Mouse (Mus musculus) testis, adult 2 months (tissue): Measurements from ENCODE around the gene Entpd7. TPM values are rescaled to one million over a fixed set of nuclear protein-coding genes. Genes with fewer than 3 reads are reported as not detected.

Source experiments
- H3K27ac ChIP-seq: fragments of 200-500 bp; 2 replicates; pipeline ENCODE4 v1.5.1; 2012; ENCODE audit warnings: low read depth, low read length; ENCODE audit not compliant: control insufficient read depth, insufficient read depth
- H3K27me3 ChIP-seq: fragments of 200-500 bp; 2 replicates; pipeline ENCODE4 v1.6.1; 2012; ENCODE audit warnings: mild to moderate bottlenecking, low read length, moderate library complexity; ENCODE audit not compliant: control insufficient read depth, insufficient read depth
- H3K36me3 ChIP-seq: fragments of 200-500 bp; 2 replicates; pipeline ENCODE4 v1.6.1; 2012; ENCODE audit warnings: mild to moderate bottlenecking, low read length; ENCODE audit not compliant: control insufficient read depth, insufficient read depth
- H3K4me1 ChIP-seq: fragments of 200-500 bp; 2 replicates; pipeline ENCODE4 v1.6.1; 2012; ENCODE audit warnings: low read length; ENCODE audit not compliant: control insufficient read depth, insufficient read depth
- H3K4me3 ChIP-seq: fragments of 200-500 bp; 2 replicates; pipeline ENCODE4 v1.5.1; 2012; ENCODE audit warnings: low read depth, mild to moderate bottlenecking, low read length, moderate library complexity, mixed read lengths; ENCODE audit not compliant: control insufficient read depth
- CTCF ChIP-seq: fragments of 200-500 bp; IDR thresholded peaks from 2 replicates; pipeline ENCODE4 v1.5.1; 2012; ENCODE audit warnings: low read depth, mild to moderate bottlenecking, inconsistent platforms, low read length, moderate library complexity; ENCODE audit not compliant: control insufficient read depth, insufficient read depth, insufficient replicate concordance
- POLR2A ChIP-seq: fragments of 200-500 bp; IDR thresholded peaks from 2 replicates; pipeline ENCODE4 v1.6.1; 2012; ENCODE audit warnings: low read depth, mild to moderate bottlenecking, inconsistent platforms, low read length, moderate library complexity; ENCODE audit not compliant: control insufficient read depth
- polyA plus RNA-seq: library from polyadenylated mRNA; depleted of rRNA; stranded (reverse); fragments of >200 nt; gene quantifications from 2 replicates; pipeline ENCODE4 v1.2.3, GENCODE M21; 2012; rRNA removed

Entpd7 gene
- polyA plus RNA-seq, 1 experiment, result 1.5 TPM

DNA sequence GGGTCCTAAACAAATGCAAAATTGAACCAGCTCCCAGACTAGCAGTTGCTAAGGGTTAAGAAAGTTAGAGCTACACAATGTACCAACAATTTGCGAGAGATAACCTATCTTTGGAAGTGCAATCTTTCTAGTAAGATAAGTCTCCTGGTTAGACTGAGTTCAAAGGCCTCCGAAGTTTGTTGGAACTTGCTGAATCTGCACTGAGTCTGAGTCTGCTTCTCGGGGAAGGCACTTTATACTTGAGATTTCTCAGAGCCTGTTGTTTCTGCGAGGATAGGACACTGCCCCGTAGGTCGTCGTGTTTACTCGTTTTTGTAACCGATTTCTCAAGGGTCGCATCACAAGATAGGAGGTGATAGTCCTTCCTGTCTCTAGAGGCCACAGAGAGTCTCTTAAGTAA is 86.0 kb downstream of the Entpd7 start:
- H3K36me3 ChIP-seq, result no peaks in the 10 kb centered on the region
- H3K27me3 ChIP-seq, result no peaks in the 10 kb centered on the region
- no peak overlapping the region for H3K27ac ChIP-seq
- no peak for TF ChIP-seq CTCF
- no peak for TF ChIP-seq POLR2A
- H3K4me3 ChIP-seq, result no peak overlapping the region
- no peaks in the 10 kb centered on the region for H3K4me1 ChIP-seq

- Histone ChIP-seq H3K27me3 (no peaks in the 10 kb centered on the region), H3K4me1 (no peaks in the 10 kb centered on the region), H3K36me3 (no peaks in the 10 kb centered on the region), H3K27ac (no peak overlapping the region), H3K4me3 (no peak overlapping the region)
- TF ChIP-seq POLR2A (no peak), CTCF (no peak)
Measured at GRCm38 (mm10) chr19:43776561-43776960, 87.1 kb downstream of the Entpd7 start.

DNA sequence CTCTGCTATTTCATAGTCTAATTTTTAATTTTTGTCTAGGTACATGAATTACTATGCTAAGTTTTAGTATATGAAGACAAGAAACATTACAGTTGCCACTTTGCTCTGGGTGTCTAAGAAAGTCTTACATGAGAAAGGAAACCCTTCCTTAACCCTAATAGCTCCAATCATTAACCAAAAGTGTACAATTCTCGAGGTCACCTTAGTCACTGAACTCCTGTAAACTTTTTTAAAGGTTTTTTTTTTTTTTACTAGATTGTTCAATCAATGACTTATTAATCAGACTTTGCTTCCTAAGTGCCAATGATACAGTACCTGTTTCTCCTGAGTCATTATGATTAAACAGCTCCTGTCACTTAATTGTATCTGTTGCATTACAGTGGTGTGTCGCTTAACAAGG is 87.8 kb downstream of the Entpd7 start:
- no peaks in the 10 kb centered on the region for H3K36me3 ChIP-seq
- TF ChIP-seq CTCF (no peak), POLR2A (no peak)
- no peaks in the 10 kb centered on the region for H3K27me3 ChIP-seq
- H3K27ac ChIP-seq, result no peak overlapping the region
- no peaks in the 10 kb centered on the region for H3K4me1 ChIP-seq
- H3K4me3 ChIP-seq, result no peak overlapping the region

DNA sequence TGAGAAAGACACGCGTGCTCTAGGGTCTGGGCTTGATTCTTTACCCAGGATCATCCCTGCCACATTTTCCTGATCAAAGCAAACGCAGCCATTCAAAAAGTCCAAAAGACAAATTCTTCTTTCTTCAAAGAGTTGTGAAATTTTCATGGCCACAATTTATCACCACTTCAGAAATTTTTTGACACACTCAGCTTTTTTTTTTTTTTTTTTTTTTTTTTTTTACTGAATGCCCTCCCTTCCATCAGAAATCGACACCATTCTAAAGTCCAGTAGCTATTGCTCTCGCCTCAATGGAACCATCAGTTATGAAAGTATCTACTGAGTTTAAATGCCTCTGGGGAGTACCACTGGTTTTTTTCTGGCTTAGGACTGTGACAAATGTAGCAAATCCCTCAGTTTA is 90.9 kb downstream of the Entpd7 start:
- H3K4me3 ChIP-seq, result no peak overlapping the region
- H3K27me3 ChIP-seq, result no peaks in the 10 kb centered on the region
- no peak overlapping the region for H3K27ac ChIP-seq
- H3K36me3 ChIP-seq, result no peaks in the 10 kb centered on the region
- TF ChIP-seq POLR2A, result no peak
- no peak for TF ChIP-seq CTCF
- no peaks in the 10 kb centered on the region for H3K4me1 ChIP-seq

GRCm38 (mm10) chr19:43781980-43782379 is 92.5 kb downstream of the Entpd7 start, which contains the start of gene Abcc2:
TSS of gene Abcc2 (plus strand) at chr19:43782192.
- Histone ChIP-seq H3K4me3 (no peak within 1 kb of the TSS), H3K27me3 (no peaks in the 10 kb centered on the region), H3K27ac (no peak within 1 kb of the TSS), H3K36me3 (no peaks in the 10 kb centered on the region), H3K4me1 (no peaks in the 10 kb centered on the region)
- no peak for TF ChIP-seq CTCF
- TF ChIP-seq POLR2A, result no peak

Other genes starting within 250 kb of the Entpd7 start
- gene Cnnm1, start 249.2 kb upstream of the Entpd7 start, polyA plus RNA-seq, result 2.9 and 3.9 TPM in 2 replicates
- 13.4 and 14.2 TPM in 2 replicates for gene Got1, start 165.1 kb upstream of the Entpd7 start, polyA plus RNA-seq
- gene Nkx2-3, start 77.3 kb upstream of the Entpd7 start, polyA plus RNA-seq, result 0.06 TPM in 1 of 2 replicates, not detected in the other
- gene Slc25a28, start 14.8 kb upstream of the Entpd7 start, polyA plus RNA-seq, result 101 and 103 TPM in 2 replicates
- 20.8 and 26.1 TPM in 2 replicates for gene Cutc, start 63.3 kb downstream of the Entpd7 start, polyA plus RNA-seq
- gene Cox15, start 63.3 kb downstream of the Entpd7 start, polyA plus RNA-seq, result 4.0 and 5.5 TPM in 2 replicates
- gene Abcc2, start 92.5 kb downstream of the Entpd7 start, polyA plus RNA-seq, result 0.17 and 0.33 TPM in 2 replicates